Mouse (Mus musculus) midbrain, embryonic 10.5 days (tissue): ENCODE results near the gene Gm21992. TPM values are rescaled to one million over a fixed set of nuclear protein-coding genes. Genes with fewer than 3 reads are reported as not detected.

Experiments
- DNase-seq: peaks from one replicate; pipeline ENCODE4 v3.0.0-alpha.2; 2017; ENCODE audit warnings: low spot score
- H3K27ac ChIP-seq: fragments of 300-500 bp; sonication (generic); replicated peaks from 2 replicates; pipeline ENCODE4 v1.5.1; 2016; ENCODE audit warnings: mild to moderate bottlenecking
- H3K27me3 ChIP-seq: fragments of 300-500 bp; sonication (generic); 2 replicates; pipeline ENCODE4 v1.6.1; 2016; ENCODE audit warnings: low read depth, mild to moderate bottlenecking; ENCODE audit not compliant: poor library complexity, severe bottlenecking
- H3K36me3 ChIP-seq: fragments of 300-500 bp; sonication (generic); 2 replicates; pipeline ENCODE4 v1.6.1; 2016; ENCODE audit warnings: mild to moderate bottlenecking, moderate library complexity
- H3K4me1 ChIP-seq: fragments of 300-500 bp; sonication (generic); 2 replicates; pipeline ENCODE4 v1.6.1; 2016
- H3K4me3 ChIP-seq: fragments of 300-500 bp; sonication (generic); 2 replicates; pipeline ENCODE4 v1.5.1; 2016; ENCODE audit warnings: mild to moderate bottlenecking, moderate library complexity
- H3K9me3 ChIP-seq: fragments of 300-500 bp; sonication (generic); replicated peaks from 2 replicates; pipeline ENCODE4 v1.6.1; 2016; ENCODE audit warnings: mild to moderate bottlenecking
- WGBS: fragments of 180-500 bp; shearing (Covaris S2); methylation state at CpG from one replicate; pipeline ENCODE4 v1.1.7; 2016; 5-methylcytosine and 5-hydroxymethylcytosine counted together
- polyA plus RNA-seq: library from polyadenylated mRNA; unstranded; fragments of >200 nt; fragmentation: Nextera tagmentation; extraction: Ambion mirVana; gene quantifications from 2 replicates; pipeline ENCODE4 v1.2.1, GENCODE M21; 2016

Gm21992 gene
- polyA plus RNA-seq, 1 experiment from 2014 or later: 35.3 TPM

- Histone ChIP-seq H3K4me1 (peaks cover 28% of the 10 kb centered on the region), H3K9me3 (no peaks in the 10 kb centered on the region), H3K36me3 (peaks cover 17% of the 10 kb centered on the region), H3K27me3 (no peaks in the 10 kb centered on the region), H3K4me3 (peak overlapping the region; percentile 96), H3K27ac (peak overlapping the region; percentile 95)
- no peak for DNase-seq
- WGBS: under 1% methylated on average over 14 of the region's 14 CpGs
These were observed 1.1 kb downstream of the Gm21992 start for GRCm38 (mm10) chr19:4810309-4810708.

- Histone ChIP-seq H3K27ac (no peak overlapping the region), H3K36me3 (peaks cover 80% of the 10 kb centered on the region), H3K27me3 (no peaks in the 10 kb centered on the region), H3K4me3 (peak overlapping the region; percentile 11; the same call in 1 of the 2 replicates), H3K9me3 (no peaks in the 10 kb centered on the region), H3K4me1 (peaks cover 16% of the 10 kb centered on the region)
- DNase-seq: no peak
- WGBS: 87% methylated on average over 10 of the region's 10 CpGs
These were observed 8.1 kb downstream of the Gm21992 start for GRCm38 (mm10) chr19:4803283-4803682.

GRCm38 (mm10) chr19:4802691-4803091 lies 8.7 kb downstream of the Gm21992 start:
- Histone ChIP-seq H3K4me1 (peaks cover 10% of the 10 kb centered on the region; the same call in 1 of the 2 replicates), H3K9me3 (no peaks in the 10 kb centered on the region), H3K27ac (no peak overlapping the region), H3K36me3 (peaks cover 83% of the 10 kb centered on the region), H3K27me3 (no peaks in the 10 kb centered on the region), H3K4me3 (0 out of 2 replicates have a peak overlapping the region, but pooled peaks have one; percentile 21)
- no peak for DNase-seq
- 96% methylated on average over 7 of the region's 7 CpGs for WGBS

- peaks cover 80% of the 10 kb centered on the region for H3K36me3 ChIP-seq
These were observed 12.3 kb downstream of the Gm21992 start for GRCm38 (mm10) chr19:4799083-4799482.

GRCm38 (mm10) chr19:4797846-4798245 lies 13.6 kb downstream of the Gm21992 start:
- Histone ChIP-seq H3K4me3 (no peak overlapping the region), H3K27ac (no peak overlapping the region), H3K27me3 (no peaks in the 10 kb centered on the region), H3K9me3 (no peaks in the 10 kb centered on the region), H3K4me1 (peaks cover 19% of the 10 kb centered on the region), H3K36me3 (peaks cover 68% of the 10 kb centered on the region)
- DNase-seq: no peak
- WGBS: 95% methylated on average over 2 of the region's 2 CpGs

More at GRCm38 (mm10) chr19:4799083-4799482, 12.3 kb downstream of the Gm21992 start:
- WGBS: 94% methylated on average over 5 of the region's 5 CpGs
- H3K9me3 ChIP-seq: no peaks in the 10 kb centered on the region
- H3K4me3 ChIP-seq: no peak overlapping the region
- no peaks in the 10 kb centered on the region for H3K27me3 ChIP-seq
- no peak for DNase-seq
- H3K27ac ChIP-seq: no peak overlapping the region
- peaks cover 23% of the 10 kb centered on the region for H3K4me1 ChIP-seq

GRCm38 (mm10) chr19:4795929-4796328 lies 15.5 kb downstream of the Gm21992 start:
- H3K36me3 ChIP-seq: peaks cover 64% of the 10 kb centered on the region
- H3K9me3 ChIP-seq: no peaks in the 10 kb centered on the region
- DNase-seq: no peak

GRCm38 (mm10) chr19:4793831-4794422 lies 17.5 kb downstream of the Gm21992 start, which contains the start of gene Rbm4:
Gene Rbm4, minus strand, starts transcription at chr19:4793901.
- Histone ChIP-seq H3K27ac (peak within 1 kb of the TSS; percentile 88), H3K36me3 (peaks cover 64% of the 10 kb centered on the region), H3K4me3 (peak within 1 kb of the TSS; percentile 85), H3K27me3 (no peaks in the 10 kb centered on the region), H3K9me3 (no peaks in the 10 kb centered on the region), H3K4me1 (peaks cover 44% of the 10 kb centered on the region)
- WGBS: under 1% methylated on average over 31 of the region's 31 CpGs
- peak; percentile 95 for DNase-seq

More at GRCm38 (mm10) chr19:4795929-4796328, 15.5 kb downstream of the Gm21992 start:
- Histone ChIP-seq H3K4me3 (no peak overlapping the region), H3K27me3 (no peaks in the 10 kb centered on the region), H3K27ac (no peak overlapping the region), H3K4me1 (peaks cover 31% of the 10 kb centered on the region)
- WGBS: 77% methylated on average over 1 of the region's 1 CpGs

GRCm38 (mm10) chr19:4793281-4793830 lies 18.1 kb downstream of the Gm21992 start:
- Histone ChIP-seq H3K4me1 (peaks cover 47% of the 10 kb centered on the region), H3K36me3 (peaks cover 64% of the 10 kb centered on the region), H3K9me3 (no peaks in the 10 kb centered on the region), H3K27me3 (no peaks in the 10 kb centered on the region), H3K27ac (peak overlapping the region; percentile 88), H3K4me3 (peak overlapping the region; percentile 85)
- no peak for DNase-seq
- WGBS: 3% methylated on average over 16 of the region's 16 CpGs

- 98% methylated on average over 2 of the region's 2 CpGs for WGBS
- peaks cover 26% of the 10 kb centered on the region for H3K4me1 ChIP-seq
- H3K27ac ChIP-seq: no peak overlapping the region
- peaks cover 100% of the 10 kb centered on the region for H3K36me3 ChIP-seq
- no peak for DNase-seq
- no peaks in the 10 kb centered on the region for H3K9me3 ChIP-seq
- H3K27me3 ChIP-seq: no peaks in the 10 kb centered on the region
- no peak overlapping the region for H3K4me3 ChIP-seq
These were observed 25.1 kb downstream of the Gm21992 start for GRCm38 (mm10) chr19:4786313-4786712.

- no peaks in the 10 kb centered on the region for H3K9me3 ChIP-seq
- H3K4me3 ChIP-seq: no peak overlapping the region
- H3K36me3 ChIP-seq: peaks cover 99% of the 10 kb centered on the region
- 94% methylated on average over 7 of the region's 7 CpGs for WGBS
- no peak overlapping the region for H3K27ac ChIP-seq
- DNase-seq: no peak
- H3K27me3 ChIP-seq: no peaks in the 10 kb centered on the region
- peaks cover 15% of the 10 kb centered on the region for H3K4me1 ChIP-seq
These were observed 26.2 kb downstream of the Gm21992 start for GRCm38 (mm10) chr19:4785206-4785605.

GRCm38 (mm10) chr19:4782891-4783290 lies 28.5 kb downstream of the Gm21992 start:
- H3K4me3 ChIP-seq: no peak overlapping the region
- no peak overlapping the region for H3K27ac ChIP-seq
- no peak for DNase-seq
- peaks cover 99% of the 10 kb centered on the region for H3K36me3 ChIP-seq
- WGBS: 92% methylated on average over 2 of the region's 2 CpGs
- peaks cover 6% of the 10 kb centered on the region for H3K4me1 ChIP-seq
- no peaks in the 10 kb centered on the region for H3K9me3 ChIP-seq
- no peaks in the 10 kb centered on the region for H3K27me3 ChIP-seq

GRCm38 (mm10) chr19:4772785-4773184 lies 38.6 kb downstream of the Gm21992 start:
- H3K27me3 ChIP-seq: no peaks in the 10 kb centered on the region
- H3K9me3 ChIP-seq: no peaks in the 10 kb centered on the region
- H3K36me3 ChIP-seq: peaks cover 99% of the 10 kb centered on the region
- 87% methylated on average over 3 of the region's 3 CpGs for WGBS
- DNase-seq: no peak
- H3K27ac ChIP-seq: no peak overlapping the region
- H3K4me1 ChIP-seq: no peaks in the 10 kb centered on the region
- H3K4me3 ChIP-seq: no peak overlapping the region

- no peak overlapping the region for H3K4me3 ChIP-seq
- no peaks in the 10 kb centered on the region for H3K4me1 ChIP-seq
- no peak overlapping the region for H3K27ac ChIP-seq
- H3K36me3 ChIP-seq: peaks cover 99% of the 10 kb centered on the region
- H3K9me3 ChIP-seq: no peaks in the 10 kb centered on the region
- WGBS: 91% methylated on average over 12 of the region's 12 CpGs
- no peaks in the 10 kb centered on the region for H3K27me3 ChIP-seq
- no peak for DNase-seq
These were observed 43.8 kb downstream of the Gm21992 start for GRCm38 (mm10) chr19:4767507-4768148.
